Comparison of ENCODE assay signal across 14 mouse cellular contexts in genomic region chr16:36691484-36691883, GRCm38 (mm10). TPM values are rescaled to one million over a fixed set of nuclear protein-coding genes. Genes with fewer than 3 reads are reported as not detected.
"Had no signal": no experiment of that assay in that cellular context is flagged by ENCODE, and none has a peak within 500 bp of the region (broad histone marks: within the 10 kb centered on the region; RNA-seq: fewer than 3 reads in every experiment).

No protein-coding gene starts in this region.

- H3K9me3 ChIP-seq: limb, embryonic 15.5 days; liver, embryonic 12.5 days; midbrain, embryonic 12.5 days; neural tube, embryonic 13.5 days had no signal

- H3K4me2 ChIP-seq: limb, embryonic 15.5 days; liver, embryonic 12.5 days; midbrain, embryonic 12.5 days; neural tube, embryonic 13.5 days had no signal

- ATAC-seq: intestine, embryonic 16.5 days; liver, embryonic 12.5 days; midbrain, embryonic 16.5 days had no signal

- H3K27ac ChIP-seq: left cerebral cortex, adult 2 months; limb, embryonic 15.5 days; liver, embryonic 12.5 days; midbrain, embryonic 12.5 days; neural tube, embryonic 13.5 days had no signal

- H3K4me1 ChIP-seq: liver, embryonic 12.5 days had no signal

- DNase-seq: kidney, adult 2 months; kidney, postnatal 14 days; lung, postnatal 4 days; right cerebral cortex, adult 18-20 months; right cerebral cortex, postnatal 25 days; thymus, adult 2 months; thymus, postnatal 25 days had no signal

- H3K4me3 ChIP-seq: left cerebral cortex, adult 2 months; limb, embryonic 15.5 days; liver, embryonic 12.5 days; midbrain, embryonic 12.5 days; neural tube, embryonic 13.5 days had no signal

- H3K9ac ChIP-seq: limb, embryonic 15.5 days; liver, embryonic 12.5 days; midbrain, embryonic 12.5 days; neural tube, embryonic 13.5 days had no signal

- H3K36me3 ChIP-seq: limb, embryonic 15.5 days; liver, embryonic 12.5 days; midbrain, embryonic 12.5 days; neural tube, embryonic 13.5 days had no signal

RNA-seq across cellular contexts. Expression of gene Ildr1, which starts 2.3 kb away (rescaled TPM):
- polyA plus RNA-seq: midbrain, embryonic 12.5 days; neural tube, embryonic 13.5 days had no signal
